19 mouse cellular contexts compared by ENCODE assay signal in the genomic region with DNA sequence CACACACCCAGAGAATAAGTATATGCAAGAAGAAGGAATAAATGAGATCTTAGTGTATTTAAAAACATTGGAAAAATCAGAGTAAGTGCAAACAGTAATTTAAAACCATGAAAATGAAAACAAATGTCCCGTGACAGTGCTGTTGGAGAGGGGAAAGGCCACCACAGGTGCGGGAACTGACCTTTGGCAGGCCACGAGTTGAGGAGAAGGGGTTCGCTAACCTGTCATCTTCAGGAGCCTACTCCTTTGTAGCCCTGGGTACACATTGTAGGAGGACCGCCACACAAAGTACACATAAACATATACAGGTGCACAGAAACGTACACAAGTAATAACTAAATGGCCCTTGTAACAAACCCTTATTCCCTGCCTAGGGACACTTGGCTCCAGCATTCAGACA. TPM values are rescaled to one million over a fixed set of nuclear protein-coding genes. Genes with fewer than 3 reads are reported as not detected.
DNase-seq lines count a peak whose midpoint lies in the region; ATAC-seq and TF ChIP-seq lines count a peak whose summit lies in the region.
"Had no signal": no experiment of that assay in that cellular context is flagged by ENCODE, and none has a peak within 500 bp of the region (broad histone marks: within the 10 kb centered on the region; RNA-seq: fewer than 3 reads in every experiment).

No protein-coding gene starts in this region.

- no peaks in the 10 kb centered on the region for H3K9me3 ChIP-seq in kidney, postnatal 0 days (replicated peaks; ENCODE audit: low read length)
- no peaks in the 10 kb centered on the region for H3K9me3 ChIP-seq in embryonic facial prominence, embryonic 10.5 days
- H3K9me3 ChIP-seq: forebrain, embryonic 13.5 days; heart, embryonic 15.5 days had no signal

- 47% methylated on average over 6 of the region's 6 CpGs for WGBS in kidney, adult 2 months
- WGBS in kidney, postnatal 0 days = 42% methylated on average over 6 of the region's 6 CpGs
- 72% methylated on average over 6 of the region's 6 CpGs for WGBS in embryonic facial prominence, embryonic 10.5 days

- no peak for ATAC-seq in kidney, postnatal 0 days (replicated peaks; ENCODE audit: low FRiP score, low read depth)
- ATAC-seq: activated CD4-positive, CD25-positive, alpha-beta regulatory T cell, adult 4 months; forebrain, embryonic 13.5 days; forebrain, postnatal 0 days; Patski had no signal

- no peak overlapping the region for H3K9ac ChIP-seq in kidney, postnatal 0 days (ENCODE audit: low read depth, low read length)
- H3K9ac ChIP-seq: forebrain, embryonic 13.5 days; forebrain, postnatal 0 days; heart, embryonic 15.5 days had no signal

- peak overlapping the region; percentile 76 for H3K27ac ChIP-seq in kidney, adult 2 months (ENCODE audit: insufficient read depth, low read depth, low read length)
- H3K27ac ChIP-seq in kidney, postnatal 0 days = 0 out of 2 replicates have a peak overlapping the region, but pooled peaks have one; percentile 2
- H3K27ac ChIP-seq in embryonic facial prominence, embryonic 10.5 days (replicated peaks) = 0 out of 2 replicates have a peak overlapping the region, but pooled peaks have one; percentile 77
- H3K27ac ChIP-seq: forebrain, embryonic 13.5 days; heart, adult 2 months; heart, embryonic 15.5 days had no signal

- H3K4me2 ChIP-seq in kidney, postnatal 0 days (ENCODE audit: low read length) = no peak overlapping the region
- H3K4me2 ChIP-seq: forebrain, embryonic 13.5 days had no signal

- TF ChIP-seq POLR2A in kidney, adult 2 months (IDR thresholded peaks at IDR 0.05; ENCODE audit: low read depth, low read length) = no peak

- no peaks in the 10 kb centered on the region for H3K36me3 ChIP-seq in kidney, adult 2 months (ENCODE audit: control insufficient read depth, insufficient read depth, low read length)
- no peaks in the 10 kb centered on the region for H3K36me3 ChIP-seq in kidney, postnatal 0 days (ENCODE audit: insufficient read depth, low read length)
- H3K36me3 ChIP-seq in embryonic facial prominence, embryonic 10.5 days (replicated peaks) = peaks cover 19% of the 10 kb centered on the region
- H3K36me3 ChIP-seq: heart, embryonic 15.5 days had no signal

- TF ChIP-seq CTCF in kidney, adult 2 months (conservative IDR thresholded peaks at IDR 0.05; ENCODE audit: insufficient read depth, insufficient read length, low read depth, low read length) = no peak
- TF ChIP-seq CTCF in kidney, postnatal 0 days (IDR thresholded peaks at IDR 0.05; ENCODE audit: low read depth) = no peak

- H3K4me1 ChIP-seq in kidney, adult 2 months (ENCODE audit: control insufficient read depth, insufficient read depth, low read length) = peaks cover 40% of the 10 kb centered on the region
- peaks cover 12% of the 10 kb centered on the region; the same call in 1 of the 2 replicates for H3K4me1 ChIP-seq in kidney, postnatal 0 days (replicated peaks; ENCODE audit: insufficient read depth, low read length)
- peaks cover 42% of the 10 kb centered on the region for H3K4me1 ChIP-seq in embryonic facial prominence, embryonic 10.5 days

- H3K27me3 ChIP-seq in kidney, adult 2 months (replicated peaks; ENCODE audit: control insufficient read depth, insufficient read depth, low read length) = no peaks in the 10 kb centered on the region
- no peaks in the 10 kb centered on the region for H3K27me3 ChIP-seq in kidney, postnatal 0 days (ENCODE audit: insufficient read depth, low read length)
- H3K27me3 ChIP-seq in embryonic facial prominence, embryonic 10.5 days (replicated peaks; ENCODE audit: low read depth, poor library complexity, severe bottlenecking) = no peaks in the 10 kb centered on the region
- H3K27me3 ChIP-seq: forebrain, embryonic 13.5 days; heart, embryonic 15.5 days; Patski had no signal

- peak; percentile 36 for DNase-seq in kidney, adult 2 months
- DNase-seq in kidney, adult 8-10 months = no peak
- no peak for DNase-seq in kidney, postnatal 0 days (ENCODE audit: low spot score)
- DNase-seq in kidney, postnatal 4 days = no peak
- no peak for DNase-seq in embryonic facial prominence, embryonic 10.5 days (ENCODE audit: low spot score)
- peak; percentile 63 for DNase-seq in yolk sac, embryonic 10.5 days (ENCODE audit: low spot score)
- no peak for DNase-seq in embryo, embryonic 10.5 days (ENCODE audit: low spot score)
- DNase-seq: adrenal gland, postnatal 14 days; cerebellum, adult 11-12 months; cerebellum, adult 9-10 months; cerebellum, postnatal 25 days; forebrain, postnatal 0 days; gastrocnemius, postnatal 14 days; heart, adult 2 months; heart, postnatal 14 days had no signal

- no peak overlapping the region for H3K4me3 ChIP-seq in kidney, adult 2 months (ENCODE audit: insufficient read depth, low read depth, low read length)
- H3K4me3 ChIP-seq in kidney, postnatal 0 days (replicated peaks; ENCODE audit: low read depth, low read length) = no peak overlapping the region
- no peak overlapping the region for H3K4me3 ChIP-seq in embryonic facial prominence, embryonic 10.5 days
- H3K4me3 ChIP-seq: forebrain, embryonic 13.5 days; heart, adult 2 months; heart, embryonic 15.5 days had no signal

RNA-seq across cellular contexts. Expression of a gene that starts 55.7 kb away (rescaled TPM):
- polyA plus RNA-seq in kidney, adult 2 months (2012; rRNA removed) = 34.4 and 35.4 TPM in 2 replicates
- polyA plus RNA-seq in kidney, postnatal 0 days (2015; fragmentation: Nextera tagmentation; extraction: Ambion mirVana) = 32.5 and 34.6 TPM in 2 replicates
- polyA plus RNA-seq in embryonic facial prominence, embryonic 10.5 days (2016; fragmentation: Nextera tagmentation; extraction: Ambion mirVana) = 22.2 TPM in 2 replicates

Comparison
In these comparisons a context has a peak if more than half of its experiments do, and no peak if none do; other contexts are left out.
1. DNase-seq: peak in kidney, adult 2 months (single experiment) and yolk sac, embryonic 10.5 days (single experiment); none in kidney, adult 8-10 months (0 of 2), kidney, postnatal 0 days (single experiment), kidney, postnatal 4 days (0 of 2), embryonic facial prominence, embryonic 10.5 days (single experiment) and embryo, embryonic 10.5 days (single experiment).
2. H3K27ac ChIP-seq: peak in every context shown above with its lines; median percentile 77 in embryonic facial prominence, embryonic 10.5 days; 76 in kidney, adult 2 months; 2 in kidney, postnatal 0 days.